Mouse (Mus musculus): ENCODE results near the gene Tnfrsf12a. TPM values are rescaled to one million over a fixed set of nuclear protein-coding genes. Genes with fewer than 3 reads are reported as not detected.
A peak's percentile ranks its signal among the peaks of the same experiment; 100 is the strongest.

The Tnfrsf12a gene
- polyA plus RNA-seq, 1 experiment = 3.8 TPM

- Histone ChIP-seq H3K4me3 (ENCODE audit: extremely low read depth, insufficient read depth, insufficient read length) (no peak overlapping the region), H3K27me3 (ENCODE audit: control insufficient read depth, insufficient read depth, low read length) (no peaks in the 10 kb centered on the region), H3K27ac (ENCODE audit: insufficient read depth, low read length) (no peak overlapping the region), H3K36me3 (ENCODE audit: control insufficient read depth, insufficient read depth, low read length) (no peaks in the 10 kb centered on the region), H3K4me1 (ENCODE audit: control insufficient read depth, insufficient read depth, insufficient read length) (no peaks in the 10 kb centered on the region)
- WGBS = 29% methylated on average over 6 of the region's 6 CpGs
- no peak for DNase-seq (ENCODE audit: low read depth in 1 of 2, low spot score in 2 of 2)
- TF ChIP-seq POLR2A (IDR thresholded peaks at IDR 0.05; ENCODE audit: low read depth, low read length) = no peak
- TF ChIP-seq CTCF (IDR thresholded peaks at IDR 0.05; ENCODE audit: extremely low read depth, insufficient read depth, insufficient read length, insufficient replicate concordance) = no peak
These were observed 23.3 kb downstream of the Tnfrsf12a start for GRCm38 (mm10) chr17:23654001-23654400.

DNA sequence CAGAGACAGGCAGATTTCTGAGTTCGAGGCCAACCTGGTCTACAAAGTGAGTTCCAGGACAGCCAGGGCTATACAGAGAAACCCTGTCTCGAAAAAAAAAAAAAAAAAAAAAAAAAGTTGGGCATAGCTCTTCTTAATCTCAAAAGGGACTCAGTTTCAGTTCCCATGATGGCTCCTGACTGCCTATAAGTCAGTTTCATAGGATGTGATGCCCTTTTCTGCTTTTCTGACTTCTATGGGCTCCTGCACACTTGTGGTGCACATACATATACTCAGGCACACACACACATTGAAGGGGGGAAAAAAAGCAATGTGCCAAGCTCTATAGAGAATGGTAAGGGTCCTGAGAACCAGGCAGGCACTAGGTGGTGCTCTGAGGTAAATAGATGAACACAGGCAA is 23.9 kb downstream of the Tnfrsf12a start:
- 49% methylated on average over 2 of the region's 2 CpGs for WGBS
- TF ChIP-seq CTCF (IDR thresholded peaks at IDR 0.05; ENCODE audit: extremely low read depth, insufficient read depth, insufficient read length, insufficient replicate concordance) (no peak), POLR2A (IDR thresholded peaks at IDR 0.05; ENCODE audit: low read depth, low read length) (no peak)
- no peak overlapping the region for H3K4me3 ChIP-seq (ENCODE audit: extremely low read depth, insufficient read depth, insufficient read length)
- H3K4me1 ChIP-seq (ENCODE audit: control insufficient read depth, insufficient read depth, insufficient read length) = no peaks in the 10 kb centered on the region
- no peak for DNase-seq (ENCODE audit: low read depth in 1 of 2, low spot score in 2 of 2)
- no peak overlapping the region for H3K27ac ChIP-seq (ENCODE audit: insufficient read depth, low read length)
- H3K27me3 ChIP-seq (ENCODE audit: control insufficient read depth, insufficient read depth, low read length) = no peaks in the 10 kb centered on the region
- H3K36me3 ChIP-seq (ENCODE audit: control insufficient read depth, insufficient read depth, low read length) = no peaks in the 10 kb centered on the region

GRCm38 (mm10) chr17:23651363-23651762 is 25.9 kb downstream of the Tnfrsf12a start:
- no peak overlapping the region for H3K27ac ChIP-seq (ENCODE audit: insufficient read depth, low read length)
- no peak for TF ChIP-seq CTCF (IDR thresholded peaks at IDR 0.05; ENCODE audit: extremely low read depth, insufficient read depth, insufficient read length, insufficient replicate concordance)
- no peak for TF ChIP-seq POLR2A (IDR thresholded peaks at IDR 0.05; ENCODE audit: low read depth, low read length)
- 58% methylated on average over 6 of the region's 6 CpGs for WGBS
- H3K4me3 ChIP-seq (ENCODE audit: extremely low read depth, insufficient read depth, insufficient read length) = no peak overlapping the region
- DNase-seq (ENCODE audit: low read depth in 1 of 2, low spot score in 2 of 2) = no peak
- no peaks in the 10 kb centered on the region for H3K27me3 ChIP-seq (ENCODE audit: control insufficient read depth, insufficient read depth, low read length)
- H3K4me1 ChIP-seq (ENCODE audit: control insufficient read depth, insufficient read depth, insufficient read length) = peaks cover 2% of the 10 kb centered on the region; the same call in 1 of the 2 replicates
- no peaks in the 10 kb centered on the region for H3K36me3 ChIP-seq (ENCODE audit: control insufficient read depth, insufficient read depth, low read length)

DNA sequence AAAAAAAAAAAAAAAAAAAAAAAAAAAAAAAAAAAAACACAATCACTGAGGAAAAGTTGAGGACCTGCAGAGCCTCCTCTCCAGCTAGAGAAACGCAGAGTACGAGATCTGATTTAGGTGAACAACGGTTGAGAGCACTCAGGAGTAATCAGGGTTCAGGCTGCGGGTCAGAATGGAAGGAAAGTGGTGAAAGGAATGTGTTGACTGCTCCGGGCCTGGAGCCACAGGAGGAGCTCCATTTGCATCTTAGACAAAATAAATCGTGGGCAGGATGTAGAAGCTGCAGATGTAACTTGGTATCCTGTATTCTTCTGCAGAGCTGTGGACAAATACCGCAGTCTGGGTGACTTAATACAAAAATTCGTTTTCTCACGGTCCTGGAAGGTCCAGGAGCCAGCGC is 31.4 kb downstream of the Tnfrsf12a start:
- no peak overlapping the region for H3K27ac ChIP-seq (ENCODE audit: insufficient read depth, low read length)
- peaks cover 11% of the 10 kb centered on the region; the same call in 1 of the 2 replicates for H3K27me3 ChIP-seq (ENCODE audit: control insufficient read depth, insufficient read depth, low read length)
- no peak for TF ChIP-seq POLR2A (IDR thresholded peaks at IDR 0.05; ENCODE audit: low read depth, low read length)
- TF ChIP-seq CTCF (IDR thresholded peaks at IDR 0.05; ENCODE audit: extremely low read depth, insufficient read depth, insufficient read length, insufficient replicate concordance) = no peak
- H3K4me3 ChIP-seq (ENCODE audit: extremely low read depth, insufficient read depth, insufficient read length) = no peak overlapping the region
- H3K36me3 ChIP-seq (ENCODE audit: control insufficient read depth, insufficient read depth, low read length) = no peaks in the 10 kb centered on the region
- 75% methylated on average over 10 of the region's 10 CpGs for WGBS
- peaks cover 5% of the 10 kb centered on the region; the same call in 1 of the 2 replicates for H3K4me1 ChIP-seq (ENCODE audit: control insufficient read depth, insufficient read depth, insufficient read length)
- no peak for DNase-seq (ENCODE audit: low read depth in 1 of 2, low spot score in 2 of 2)

DNA sequence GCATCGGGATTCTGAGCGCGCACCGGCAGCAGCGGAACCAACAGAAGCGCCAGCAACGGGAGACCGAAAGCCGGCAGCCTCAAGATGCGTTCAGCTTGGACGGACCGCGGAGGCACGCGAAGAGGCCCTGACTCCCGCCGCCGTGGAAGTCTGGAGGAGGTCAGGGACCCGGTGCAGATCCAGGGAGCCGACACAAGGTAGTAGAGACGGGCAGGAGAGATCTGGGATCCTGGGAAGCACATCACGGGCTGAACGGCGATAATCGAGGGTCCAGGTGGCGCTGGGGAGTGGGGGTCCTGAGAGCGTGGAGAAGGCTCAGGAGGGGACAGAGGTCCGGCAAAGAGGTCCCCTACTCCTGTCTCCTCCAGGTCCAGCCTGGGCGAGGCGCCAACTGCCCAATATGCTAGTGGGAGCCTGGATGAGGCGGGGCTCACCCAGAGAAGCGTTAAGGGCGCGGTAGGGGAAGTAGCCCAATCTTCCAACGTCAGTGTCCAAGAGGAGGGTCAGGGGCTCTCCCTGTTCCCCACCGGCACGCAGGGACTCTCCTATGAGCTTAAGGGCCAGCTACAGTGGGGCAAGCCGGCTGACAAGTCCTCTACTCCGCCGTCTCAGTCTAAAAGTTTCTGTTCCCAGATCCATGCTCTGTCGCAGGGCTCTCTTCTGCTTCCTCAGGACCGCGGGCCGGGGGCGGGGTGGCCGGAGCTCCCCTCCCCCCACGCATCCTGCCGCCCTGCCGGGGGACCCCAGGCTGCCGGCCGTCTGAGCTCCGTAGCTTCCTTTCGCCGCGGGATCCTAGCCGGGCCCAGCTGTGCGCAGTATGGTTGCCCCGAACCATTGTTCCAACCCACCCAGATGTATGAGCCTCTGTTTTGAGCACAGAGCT is 32.4 kb downstream of the Tnfrsf12a start, which contains the start of gene Mmp25:
Gene Mmp25, minus strand, starts transcription at position 665 of the 883 bp plus-strand sequence.
- Histone ChIP-seq H3K27ac (ENCODE audit: insufficient read depth, low read length) (no peak within 1 kb of the TSS), H3K4me1 (ENCODE audit: control insufficient read depth, insufficient read depth, insufficient read length) (peaks cover 5% of the 10 kb centered on the region; the same call in 1 of the 2 replicates), H3K27me3 (ENCODE audit: control insufficient read depth, insufficient read depth, low read length) (peaks cover 11% of the 10 kb centered on the region; the same call in 1 of the 2 replicates), H3K4me3 (ENCODE audit: extremely low read depth, insufficient read depth, insufficient read length) (peak within 1 kb of the TSS; percentile 37), H3K36me3 (ENCODE audit: control insufficient read depth, insufficient read depth, low read length) (no peaks in the 10 kb centered on the region)
- WGBS = 4% methylated on average over 58 of the region's 58 CpGs
- TF ChIP-seq CTCF (IDR thresholded peaks at IDR 0.05; ENCODE audit: extremely low read depth, insufficient read depth, insufficient read length, insufficient replicate concordance) (no peak), POLR2A (IDR thresholded peaks at IDR 0.05; ENCODE audit: low read depth, low read length) (no peak)
- DNase-seq (ENCODE audit: low read depth in 1 of 2, low spot score in 2 of 2) = no peak

- 83% methylated on average over 8 of the region's 8 CpGs for WGBS
- H3K4me3 ChIP-seq (ENCODE audit: extremely low read depth, insufficient read depth, insufficient read length) = no peak overlapping the region
- H3K27ac ChIP-seq (ENCODE audit: insufficient read depth, low read length) = no peak overlapping the region
- H3K27me3 ChIP-seq (ENCODE audit: control insufficient read depth, insufficient read depth, low read length) = no peaks in the 10 kb centered on the region
- DNase-seq (ENCODE audit: low read depth in 1 of 2, low spot score in 2 of 2) = no peak
- H3K4me1 ChIP-seq (ENCODE audit: control insufficient read depth, insufficient read depth, insufficient read length) = no peaks in the 10 kb centered on the region; the same call in 1 of the 2 replicates
- TF ChIP-seq POLR2A (IDR thresholded peaks at IDR 0.05; ENCODE audit: low read depth, low read length) = no peak
- TF ChIP-seq CTCF (IDR thresholded peaks at IDR 0.05; ENCODE audit: extremely low read depth, insufficient read depth, insufficient read length, insufficient replicate concordance) = no peak
- H3K36me3 ChIP-seq (ENCODE audit: control insufficient read depth, insufficient read depth, low read length) = no peaks in the 10 kb centered on the region
These were observed 46.0 kb downstream of the Tnfrsf12a start for GRCm38 (mm10) chr17:23631241-23631640.
